Mouse (Mus musculus) heart, adult 9 months (tissue): Measurements from ENCODE around the gene Ranbp10.

Source experiments
- DNase-seq, 2 experiments: peaks; one replicate each; pipeline ENCODE4 v3.0.0; 2022; ENCODE audit warnings: low spot score in 2 of 2

Ranbp10 gene

DNA sequence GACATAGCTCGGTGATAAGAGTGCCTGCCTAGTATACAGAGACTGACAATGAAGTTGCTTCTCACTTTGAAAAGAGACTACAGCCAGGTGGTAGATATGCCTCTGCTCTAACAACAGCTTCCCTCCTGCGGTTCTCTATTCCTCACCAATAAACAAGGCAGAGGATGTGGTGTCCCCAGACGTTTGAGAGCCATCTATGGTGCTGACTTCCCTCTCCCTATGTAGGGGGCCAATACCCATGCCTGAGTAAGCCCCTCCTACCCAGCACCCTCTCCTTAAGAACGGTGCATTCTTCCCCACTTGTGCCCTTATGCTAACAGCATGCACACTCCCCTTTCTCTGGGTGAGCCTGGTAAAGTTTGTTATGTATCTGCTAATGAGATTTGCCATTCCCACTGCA is 38.2 kb downstream of the Ranbp10 start:
- no peak for DNase-seq

GRCm38 (mm10) chr8:105788241-105788640 is 38.9 kb downstream of the Ranbp10 start:
- no peak for DNase-seq

GRCm38 (mm10) chr8:105780298-105780697 is 46.9 kb downstream of the Ranbp10 start:
- no peak for DNase-seq

DNA sequence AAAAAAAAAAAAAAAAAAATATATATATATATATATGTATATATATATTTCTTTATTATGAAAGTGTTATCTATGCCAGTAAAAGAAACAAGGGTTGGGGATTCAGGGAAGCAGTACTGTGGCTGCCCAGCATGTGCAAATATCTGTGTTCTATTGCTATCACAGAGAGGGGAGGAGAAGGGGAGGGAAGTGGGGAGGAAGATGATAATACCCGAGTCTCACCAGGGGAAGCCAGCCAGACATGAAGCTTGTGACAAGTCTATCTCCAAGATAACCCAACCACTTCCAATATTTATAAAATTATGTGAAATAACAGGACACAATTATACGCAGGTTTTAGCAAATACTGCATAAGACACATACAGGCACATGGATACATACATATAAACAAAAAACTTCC is 49.3 kb downstream of the Ranbp10 start:
- no peak for DNase-seq

DNA sequence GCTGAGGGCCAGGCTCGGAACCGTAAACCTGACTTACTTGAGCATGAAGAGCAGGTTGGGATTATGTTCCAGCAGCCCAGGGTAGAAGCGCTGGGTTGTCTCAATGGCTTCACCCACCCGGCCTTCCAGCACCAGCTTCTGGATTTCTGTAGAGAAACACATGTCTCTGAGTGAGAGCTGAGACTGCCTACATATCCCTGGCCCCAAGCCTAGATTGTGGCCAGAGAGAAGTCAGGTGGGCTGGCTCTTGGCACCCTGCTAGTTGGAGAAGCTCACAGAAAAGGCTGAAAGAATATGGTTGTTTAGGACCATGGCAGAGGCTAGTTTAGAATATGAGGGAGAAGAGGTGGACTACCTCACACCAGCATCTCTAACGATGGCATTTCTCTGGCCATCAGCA is 52.7 kb downstream of the Ranbp10 start:
- DNase-seq = no peak

- DNase-seq = no peak
These were observed 53.7 kb downstream of the Ranbp10 start for GRCm38 (mm10) chr8:105773441-105773861.

GRCm38 (mm10) chr8:105771398-105772175 is 55.6 kb downstream of the Ranbp10 start:
- DNase-seq = no peak

DNA sequence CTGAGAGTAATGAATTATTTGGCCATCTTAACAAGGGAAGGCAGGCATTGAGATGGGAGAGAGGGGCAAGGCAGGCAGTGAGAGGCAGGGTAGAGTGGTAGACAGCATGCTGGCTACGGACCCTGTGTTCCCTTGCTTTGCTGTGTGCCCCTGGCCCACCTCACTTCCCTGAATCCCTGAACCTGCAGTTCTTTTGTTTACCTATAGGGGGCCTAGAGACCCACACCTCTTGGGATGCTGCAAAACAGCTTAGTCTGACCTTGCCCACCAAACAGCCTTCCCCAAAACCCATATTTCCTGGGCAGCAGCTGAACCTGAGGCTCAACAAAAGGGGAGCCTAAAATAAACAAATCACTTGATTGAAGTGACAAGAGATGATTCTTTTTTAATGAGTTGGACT is 56.5 kb downstream of the Ranbp10 start:
- peak in 1 of 2 experiments; percentile 18 for DNase-seq

GRCm38 (mm10) chr8:105768485-105769257 is 58.5 kb downstream of the Ranbp10 start:
- no peak for DNase-seq

DNA sequence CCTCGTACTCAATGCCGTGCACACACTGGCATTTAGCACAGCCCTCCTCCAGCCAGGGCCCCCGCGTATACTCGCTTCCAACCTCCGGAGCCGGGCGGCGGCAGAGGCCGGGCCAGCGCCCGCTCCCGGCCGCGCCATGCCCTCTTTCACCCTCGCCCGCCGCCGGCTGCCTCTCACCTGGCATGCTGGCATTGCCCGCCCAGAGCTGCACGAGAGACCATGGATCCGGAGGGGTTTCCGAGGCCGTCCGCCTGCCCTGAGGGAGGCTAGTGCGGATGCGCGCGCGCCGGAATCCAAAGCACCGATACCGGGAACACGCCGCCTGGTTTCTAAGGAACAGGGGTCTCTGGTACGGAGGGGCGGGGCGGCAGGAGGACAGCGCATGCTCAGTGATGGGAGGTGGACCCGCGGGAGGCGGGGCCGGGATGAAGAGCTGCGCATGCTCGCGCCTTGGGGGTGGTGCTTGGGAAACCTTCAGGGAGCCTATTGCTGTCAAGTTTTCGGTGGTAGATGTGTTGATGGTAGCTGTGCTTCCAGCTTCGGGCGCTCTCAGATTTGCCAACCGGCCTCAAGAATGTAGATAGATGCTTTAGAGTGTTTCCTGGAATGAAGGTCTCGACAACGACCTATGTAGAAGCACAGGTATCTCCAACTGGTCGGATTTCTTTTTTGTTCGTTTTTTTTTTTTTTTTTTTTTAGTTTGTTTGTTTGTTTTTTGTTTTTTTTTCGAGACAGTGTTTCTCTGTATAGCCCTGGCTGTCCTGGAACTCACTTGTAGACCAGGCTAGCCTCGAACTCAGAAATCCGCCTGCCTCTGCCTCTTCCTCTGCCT is 68.7 kb downstream of the Ranbp10 start, which contains the start of gene Gfod2:
Gene Gfod2, minus strand, starts transcription at position 388 of the 832 bp plus-strand sequence.
- peak; percentile 96 to 98 for DNase-seq

DNA sequence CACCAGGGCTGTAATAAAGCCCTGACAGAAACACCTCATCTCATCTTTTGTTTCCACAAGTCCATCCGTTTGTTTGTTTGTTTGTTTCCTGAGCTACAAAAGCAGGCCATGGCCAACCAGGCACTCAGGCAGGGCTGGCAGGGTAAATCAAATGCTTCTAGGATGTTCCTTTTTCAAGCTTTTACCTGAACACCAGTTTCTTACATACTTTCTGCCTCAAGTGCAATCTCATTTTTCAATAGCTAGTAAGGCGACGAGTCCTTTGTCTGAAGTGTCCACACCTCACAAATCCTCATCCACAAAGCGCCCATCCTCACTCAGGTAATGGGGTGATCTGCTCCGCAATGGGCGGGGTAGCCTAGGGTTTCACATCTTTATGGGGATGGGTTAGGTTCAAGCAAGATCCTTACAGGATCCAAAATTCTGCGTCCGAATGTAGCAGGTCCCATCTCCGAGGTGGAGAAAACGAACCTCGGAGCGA is 69.3 kb downstream of the Ranbp10 start:
- DNase-seq = no peak

GRCm38 (mm10) chr8:105754688-105755087 is 72.5 kb downstream of the Ranbp10 start:
- DNase-seq = no peak

GRCm38 (mm10) chr8:105753916-105754315 is 73.2 kb downstream of the Ranbp10 start:
- DNase-seq = no peak

DNA sequence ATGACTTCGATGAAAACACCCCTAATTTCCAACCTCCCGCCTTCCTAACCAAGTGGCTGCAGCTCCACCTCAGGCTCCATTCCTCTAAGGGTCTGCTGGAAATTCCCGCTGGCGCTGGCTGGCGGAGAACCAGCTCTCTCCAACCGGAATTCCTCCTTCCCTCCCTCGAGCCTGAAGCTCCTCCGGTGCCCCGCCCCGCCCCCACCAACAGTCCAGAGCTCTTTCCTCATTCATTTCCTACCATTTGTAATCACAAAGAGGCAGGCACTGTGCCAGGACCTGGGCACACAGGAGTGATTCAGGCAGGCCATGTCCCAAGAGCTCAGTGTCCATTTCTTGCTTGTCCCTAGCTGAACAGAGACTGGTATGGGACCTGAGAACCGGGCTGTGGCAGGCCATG is 76.5 kb downstream of the Ranbp10 start:
- DNase-seq = peak; percentile 26 to 45

- no peak for DNase-seq
These were observed 83.8 kb downstream of the Ranbp10 start for GRCm38 (mm10) chr8:105743301-105743700.

DNA sequence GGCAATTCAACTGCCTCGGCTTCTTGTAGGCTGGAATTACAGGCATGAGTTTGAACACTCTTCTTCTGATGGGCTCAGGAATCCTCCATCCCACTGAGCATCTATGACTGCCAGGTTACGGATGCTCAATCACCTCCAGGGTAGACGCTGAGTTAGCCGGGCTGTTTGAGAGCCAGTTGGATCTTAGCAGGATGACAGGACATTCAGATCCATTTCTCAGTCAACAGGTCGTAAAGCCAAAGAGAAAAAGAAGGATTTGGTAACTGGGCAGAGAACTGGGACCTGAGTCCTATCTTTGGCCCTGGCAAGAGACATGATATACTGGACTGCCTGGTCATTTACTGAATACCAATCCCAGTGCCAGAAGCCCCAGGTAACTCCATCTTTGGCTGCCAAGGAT is 87.9 kb downstream of the Ranbp10 start:
- DNase-seq = no peak

- DNase-seq = no peak
These were observed 95.0 kb downstream of the Ranbp10 start for GRCm38 (mm10) chr8:105732186-105732585.

GRCm38 (mm10) chr8:105727397-105728124 is 99.6 kb downstream of the Ranbp10 start:
- DNase-seq = peak; percentile 76 to 88

GRCm38 (mm10) chr8:105725726-105726125 is 101.4 kb downstream of the Ranbp10 start:
- DNase-seq = no peak

DNA sequence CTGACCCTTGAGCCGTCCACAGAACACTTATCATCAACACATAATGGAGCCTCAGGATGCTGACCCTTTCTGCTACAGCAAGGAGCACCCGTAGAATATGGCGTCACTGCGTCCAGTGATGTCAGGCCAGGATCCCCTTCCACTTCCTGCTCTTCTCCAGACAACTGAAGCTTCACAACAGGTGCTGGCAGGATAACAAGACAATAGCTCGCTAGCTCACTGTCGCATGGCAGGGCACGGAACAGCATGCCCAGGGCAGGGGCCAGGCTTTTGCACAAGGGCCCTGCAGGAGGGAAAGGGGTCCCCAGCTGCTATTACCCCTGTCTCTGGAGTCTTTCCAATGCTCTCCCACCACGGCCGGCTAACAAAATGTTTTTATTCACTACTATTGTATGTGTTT is 104.3 kb downstream of the Ranbp10 start:
- no peak for DNase-seq

DNA sequence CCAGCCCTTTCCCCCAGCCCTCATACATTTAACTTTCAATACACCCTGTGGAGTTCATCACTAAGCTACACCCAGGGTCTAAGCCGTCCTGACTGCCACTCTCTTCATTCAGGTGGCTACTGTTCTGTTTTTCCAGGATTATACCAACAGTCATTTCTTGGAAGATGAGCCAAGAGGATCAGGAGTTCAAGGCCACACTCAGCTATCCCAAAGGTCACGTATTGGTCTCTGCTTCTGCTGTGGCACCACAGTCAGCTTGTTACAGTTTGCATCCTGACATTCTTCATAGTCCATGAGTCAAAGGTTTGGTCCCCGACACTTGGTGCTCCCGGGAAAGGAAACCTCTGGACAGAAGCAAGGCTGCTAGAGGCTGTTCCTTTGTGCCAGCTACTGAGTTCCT is 107.5 kb downstream of the Ranbp10 start:
- DNase-seq = no peak
